Mouse (Mus musculus): ENCODE measurements at regions not wholly inside any gene's neighbourhood (a gene's known extent, or its start where the extent isn't known, plus 50 kb on each side); places are given as distances from the start of the nearest gene placed in this dataset.
A peak's percentile ranks its signal among the peaks of the same experiment; 100 is the strongest.

DNA sequence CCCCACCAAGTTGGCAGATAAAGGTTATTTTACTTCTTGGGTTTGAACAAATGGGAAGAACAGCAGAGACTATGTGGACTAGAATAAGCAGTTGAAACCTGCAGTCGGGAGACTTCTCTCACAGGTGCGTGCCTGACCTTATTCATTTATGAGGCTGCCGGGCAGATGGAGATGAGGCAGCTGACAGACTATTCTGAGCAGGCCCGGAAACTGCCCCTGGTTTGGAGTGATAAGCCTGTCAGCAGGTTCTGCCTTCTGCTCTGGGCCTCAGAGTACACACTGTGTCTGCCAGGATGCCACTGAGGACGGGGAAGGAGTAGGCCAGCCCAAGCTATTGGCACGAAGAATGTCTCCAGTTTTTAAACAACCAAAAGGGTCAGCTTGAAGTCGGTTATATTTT lies 144.4 kb downstream of the Med10 start:
- H3K36me3 ChIP-seq (ENCODE audit: control insufficient read depth, insufficient read depth, low read length) = no peaks in the 10 kb centered on the region
- WGBS = 55% methylated on average over 7 of the region's 7 CpGs
- no peak for ATAC-seq (ENCODE audit: insufficient read depth, low FRiP score)

DNA sequence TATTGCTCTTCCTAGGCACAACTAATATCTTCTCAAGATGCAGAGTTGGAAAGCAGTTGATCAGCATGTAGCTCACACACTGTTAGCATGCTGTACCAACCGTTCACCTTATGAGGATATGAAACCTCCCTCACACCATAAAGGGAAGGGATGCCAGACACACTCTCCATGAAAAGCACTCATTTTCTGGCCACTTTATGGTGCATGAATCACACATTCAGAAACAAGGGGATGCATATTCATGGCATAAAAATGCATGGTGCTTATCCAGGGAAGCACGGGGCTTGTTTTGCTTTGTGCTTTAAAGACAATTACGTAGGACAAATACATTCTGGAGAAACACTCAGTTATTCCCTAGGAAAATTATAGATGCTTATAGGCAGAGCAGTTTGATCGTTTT lies 149.9 kb downstream of the Med10 start:
- no peak overlapping the region for H3K27ac ChIP-seq (ENCODE audit: low read length)
- H3K36me3 ChIP-seq (ENCODE audit: control insufficient read depth, insufficient read depth, low read length) = no peaks in the 10 kb centered on the region
- H3K9me3 ChIP-seq (replicated peaks; ENCODE audit: control insufficient read depth, low read length) = no peaks in the 10 kb centered on the region
- WGBS = 82% methylated on average over 4 of the region's 4 CpGs
- ATAC-seq (ENCODE audit: insufficient read depth, low FRiP score) = no peak
- H3K9ac ChIP-seq (ENCODE audit: low read length) = no peak overlapping the region
- H3K4me1 ChIP-seq (ENCODE audit: control insufficient read depth, insufficient read depth, low read length) = no peaks in the 10 kb centered on the region
- H3K4me2 ChIP-seq (ENCODE audit: low read depth, low read length) = no peak overlapping the region
- H3K27me3 ChIP-seq (ENCODE audit: control insufficient read depth, insufficient read depth, low read length) = no peaks in the 10 kb centered on the region
- H3K4me3 ChIP-seq (replicated peaks; ENCODE audit: low read length) = no peak overlapping the region

More for the DNA sequence above, 144.4 kb downstream of the Med10 start:
- no peak overlapping the region for H3K4me3 ChIP-seq (replicated peaks; ENCODE audit: low read length)
- H3K9ac ChIP-seq (ENCODE audit: low read length) = no peak overlapping the region
- no peaks in the 10 kb centered on the region for H3K9me3 ChIP-seq (replicated peaks; ENCODE audit: control insufficient read depth, low read length)
- no peak overlapping the region for H3K4me2 ChIP-seq (ENCODE audit: low read depth, low read length)
- no peak overlapping the region for H3K27ac ChIP-seq (ENCODE audit: low read length)
- no peaks in the 10 kb centered on the region for H3K4me1 ChIP-seq (ENCODE audit: control insufficient read depth, insufficient read depth, low read length)
- no peaks in the 10 kb centered on the region for H3K27me3 ChIP-seq (ENCODE audit: control insufficient read depth, insufficient read depth, low read length)

DNA sequence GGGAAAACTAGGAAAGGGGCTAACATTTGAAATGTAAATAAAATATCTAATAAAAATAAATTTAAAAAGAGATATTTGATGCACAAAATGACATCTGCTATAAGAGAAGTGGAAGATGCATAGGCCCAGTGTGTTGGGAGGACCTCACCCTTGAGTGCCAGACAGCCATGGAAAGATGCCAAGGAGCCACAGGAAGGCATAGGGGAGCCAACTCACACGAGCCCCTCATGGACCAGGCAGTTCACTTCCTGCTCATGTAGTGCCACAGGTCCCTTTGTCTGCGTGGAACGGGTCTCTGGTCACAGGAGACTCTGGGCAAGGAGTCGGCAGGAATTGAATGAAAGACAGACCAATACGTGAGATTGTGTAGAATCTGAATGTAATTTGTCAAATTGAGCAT lies 152.0 kb downstream of the Med10 start:
- no peaks in the 10 kb centered on the region for H3K4me1 ChIP-seq (ENCODE audit: control insufficient read depth, insufficient read depth, low read length)
- no peaks in the 10 kb centered on the region for H3K27me3 ChIP-seq (ENCODE audit: control insufficient read depth, insufficient read depth, low read length)
- no peak for ATAC-seq (ENCODE audit: insufficient read depth, low FRiP score)
- H3K27ac ChIP-seq (ENCODE audit: low read length) = no peak overlapping the region
- no peak overlapping the region for H3K9ac ChIP-seq (ENCODE audit: low read length)
- H3K4me2 ChIP-seq (ENCODE audit: low read depth, low read length) = no peak overlapping the region
- H3K36me3 ChIP-seq (ENCODE audit: control insufficient read depth, insufficient read depth, low read length) = no peaks in the 10 kb centered on the region
- WGBS = 68% methylated on average over 5 of the region's 5 CpGs
- no peaks in the 10 kb centered on the region for H3K9me3 ChIP-seq (replicated peaks; ENCODE audit: control insufficient read depth, low read length)
- H3K4me3 ChIP-seq (replicated peaks; ENCODE audit: low read length) = no peak overlapping the region

DNA sequence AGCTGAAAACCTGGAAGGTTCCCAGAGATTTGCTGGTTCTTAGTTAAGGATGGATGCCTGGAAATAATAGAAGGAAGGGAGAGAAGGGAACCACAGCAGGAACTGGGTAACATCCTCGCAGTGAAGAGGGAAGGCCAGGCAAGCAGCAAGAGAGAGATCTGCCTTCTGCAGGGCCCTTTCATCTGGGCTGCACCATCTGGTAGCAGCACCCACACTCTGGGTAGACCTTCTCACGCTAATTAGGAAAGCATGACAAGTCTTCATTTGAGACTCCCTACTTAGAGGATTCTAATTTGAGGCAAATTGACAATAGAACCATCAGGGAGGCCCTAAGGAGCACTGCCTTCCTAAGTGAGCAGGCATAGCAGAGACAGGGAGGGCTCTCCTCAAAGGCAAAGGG lies 153.3 kb downstream of the Med10 start:
- no peaks in the 10 kb centered on the region for H3K36me3 ChIP-seq (ENCODE audit: control insufficient read depth, insufficient read depth, low read length)
- ATAC-seq (ENCODE audit: insufficient read depth, low FRiP score) = no peak

DNA sequence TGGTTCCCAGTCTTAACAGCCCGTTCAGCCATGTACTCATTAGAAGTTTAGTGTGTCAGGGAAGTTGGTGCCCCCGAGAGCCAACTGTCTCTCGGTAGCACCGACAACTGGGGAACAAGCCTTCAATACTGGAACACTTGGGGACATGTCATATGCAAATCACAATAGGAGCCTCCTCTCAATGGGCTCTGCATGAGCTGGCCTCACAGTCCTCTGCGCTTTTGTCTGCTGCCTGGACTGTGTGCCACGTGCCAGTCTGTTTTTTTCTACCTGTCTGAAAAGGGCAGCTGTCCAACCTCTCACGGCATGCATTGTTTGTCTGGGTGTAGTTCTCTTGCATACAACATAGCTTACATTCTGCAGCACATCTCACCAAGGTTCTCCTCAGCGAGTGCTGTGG lies 161.7 kb downstream of the Med10 start:
- Histone ChIP-seq H3K9ac (ENCODE audit: low read length) (no peak overlapping the region), H3K27me3 (ENCODE audit: control insufficient read depth, insufficient read depth, low read length) (no peaks in the 10 kb centered on the region), H3K4me2 (ENCODE audit: low read depth, low read length) (no peak overlapping the region), H3K9me3 (replicated peaks; ENCODE audit: control insufficient read depth, low read length) (no peaks in the 10 kb centered on the region), H3K36me3 (ENCODE audit: control insufficient read depth, insufficient read depth, low read length) (no peaks in the 10 kb centered on the region), H3K27ac (ENCODE audit: low read length) (no peak overlapping the region), H3K4me1 (ENCODE audit: control insufficient read depth, insufficient read depth, low read length) (no peaks in the 10 kb centered on the region), H3K4me3 (replicated peaks; ENCODE audit: low read length) (no peak overlapping the region)
- 79% methylated on average over 8 of the region's 8 CpGs for WGBS
- ATAC-seq (ENCODE audit: insufficient read depth, low FRiP score) = no peak

More for the DNA sequence above, 153.3 kb downstream of the Med10 start:
- Histone ChIP-seq H3K27ac (ENCODE audit: low read length) (no peak overlapping the region), H3K9me3 (replicated peaks; ENCODE audit: control insufficient read depth, low read length) (no peaks in the 10 kb centered on the region), H3K4me2 (ENCODE audit: low read depth, low read length) (no peak overlapping the region), H3K4me3 (replicated peaks; ENCODE audit: low read length) (no peak overlapping the region), H3K9ac (ENCODE audit: low read length) (no peak overlapping the region), H3K27me3 (ENCODE audit: control insufficient read depth, insufficient read depth, low read length) (no peaks in the 10 kb centered on the region), H3K4me1 (ENCODE audit: control insufficient read depth, insufficient read depth, low read length) (no peaks in the 10 kb centered on the region)
- WGBS = 63% methylated on average over 2 of the region's 2 CpGs

DNA sequence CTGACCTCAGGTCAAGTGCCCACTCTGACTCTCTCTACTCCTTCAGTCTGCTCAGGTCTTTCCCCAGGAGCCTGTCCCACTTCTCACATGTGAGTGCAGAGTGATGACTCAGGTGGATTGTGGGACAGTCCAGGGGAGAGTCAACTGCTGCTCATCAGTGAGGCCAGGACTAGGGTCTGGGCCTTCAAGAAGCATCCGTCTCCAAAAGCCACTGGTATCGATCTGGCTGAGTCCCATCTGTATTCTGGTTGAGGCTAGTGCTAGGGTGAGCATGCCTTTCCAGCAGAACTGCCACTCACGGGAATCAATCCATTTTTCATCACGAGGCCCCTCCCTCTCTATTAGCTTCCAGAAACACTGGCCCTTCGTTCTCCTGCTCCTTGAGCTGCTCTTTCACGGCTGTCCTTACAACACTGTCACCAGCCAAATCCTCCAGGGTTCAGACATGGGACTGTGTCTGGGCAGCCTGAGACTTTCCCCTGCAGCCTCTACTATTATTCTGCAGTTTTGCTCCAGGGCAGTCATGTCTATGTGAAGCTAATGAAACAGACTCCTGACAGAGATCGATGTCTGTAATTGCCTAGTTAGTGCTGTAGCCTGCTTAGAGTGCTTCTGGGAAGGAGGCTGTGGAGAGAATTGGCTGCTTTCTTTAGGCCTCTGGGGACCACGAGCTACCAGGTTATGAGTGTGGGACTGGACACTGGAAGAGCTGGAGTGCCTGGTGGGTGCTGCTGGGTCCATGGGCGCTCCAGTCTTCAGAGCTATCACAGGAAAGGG lies 169.3 kb downstream of the Med10 start:
- no peak overlapping the region for H3K4me2 ChIP-seq (ENCODE audit: low read depth, low read length)
- no peak for ATAC-seq (ENCODE audit: insufficient read depth, low FRiP score)
- no peak overlapping the region for H3K9ac ChIP-seq (ENCODE audit: low read length)
- no peak overlapping the region for H3K4me3 ChIP-seq (replicated peaks; ENCODE audit: low read length)
- H3K9me3 ChIP-seq (replicated peaks; ENCODE audit: control insufficient read depth, low read length) = no peaks in the 10 kb centered on the region
- H3K27ac ChIP-seq (ENCODE audit: low read length) = no peak overlapping the region
- no peaks in the 10 kb centered on the region for H3K27me3 ChIP-seq (ENCODE audit: control insufficient read depth, insufficient read depth, low read length)
- WGBS = 75% methylated on average over 9 of the region's 9 CpGs
- no peaks in the 10 kb centered on the region for H3K4me1 ChIP-seq (ENCODE audit: control insufficient read depth, insufficient read depth, low read length)
- H3K36me3 ChIP-seq (ENCODE audit: control insufficient read depth, insufficient read depth, low read length) = no peaks in the 10 kb centered on the region

DNA sequence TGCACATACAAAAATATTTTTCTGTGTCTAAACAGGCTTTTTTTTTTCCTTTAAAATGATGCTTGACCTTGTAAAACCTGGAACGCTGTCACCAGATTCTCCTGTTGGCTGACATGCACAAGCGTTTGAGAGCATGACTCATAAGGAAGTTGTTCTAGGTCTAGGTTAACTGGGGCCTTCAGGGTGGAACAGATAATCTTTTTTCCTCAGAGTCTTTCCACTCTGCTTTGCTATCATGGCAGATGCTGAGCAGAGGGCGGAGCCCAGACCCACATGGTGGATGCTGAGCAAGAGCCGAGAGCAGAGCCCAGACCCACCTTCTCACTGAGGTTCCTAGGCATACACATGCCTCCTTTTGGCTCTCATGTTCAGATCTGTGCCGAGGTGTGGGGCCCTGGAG lies 172.6 kb downstream of the Med10 start:
- Histone ChIP-seq H3K9me3 (replicated peaks; ENCODE audit: control insufficient read depth, low read length) (no peaks in the 10 kb centered on the region), H3K27me3 (ENCODE audit: control insufficient read depth, insufficient read depth, low read length) (no peaks in the 10 kb centered on the region), H3K36me3 (ENCODE audit: control insufficient read depth, insufficient read depth, low read length) (no peaks in the 10 kb centered on the region), H3K9ac (ENCODE audit: low read length) (no peak overlapping the region), H3K4me2 (ENCODE audit: low read depth, low read length) (no peak overlapping the region), H3K4me3 (replicated peaks; ENCODE audit: low read length) (no peak overlapping the region), H3K27ac (ENCODE audit: low read length) (no peak overlapping the region), H3K4me1 (ENCODE audit: control insufficient read depth, insufficient read depth, low read length) (no peaks in the 10 kb centered on the region)
- no peak for ATAC-seq (ENCODE audit: insufficient read depth, low FRiP score)
- 74% methylated on average over 5 of the region's 5 CpGs for WGBS

DNA sequence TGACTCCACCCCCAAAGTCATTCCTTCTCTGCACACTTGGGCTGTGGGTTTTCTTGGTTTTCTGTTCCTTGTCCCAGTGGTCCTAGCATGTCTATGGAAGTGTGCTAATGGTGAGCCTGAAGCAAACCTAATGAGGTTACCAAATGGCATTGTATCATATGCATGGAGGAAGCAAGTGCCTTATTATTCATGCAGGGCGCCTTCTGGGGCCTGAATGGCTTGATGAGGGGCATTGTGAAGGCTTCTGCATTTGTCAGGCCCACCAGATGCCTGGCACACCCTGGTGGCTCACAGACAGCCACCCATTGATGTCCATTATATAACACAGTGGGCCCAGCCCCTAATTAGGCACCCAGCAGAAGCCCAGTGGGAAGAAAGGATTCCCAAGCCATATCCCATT lies 182.0 kb downstream of the Med10 start:
- no peak for ATAC-seq (ENCODE audit: insufficient read depth, low FRiP score)
- Histone ChIP-seq H3K36me3 (ENCODE audit: control insufficient read depth, insufficient read depth, low read length) (no peaks in the 10 kb centered on the region), H3K9me3 (replicated peaks; ENCODE audit: control insufficient read depth, low read length) (no peaks in the 10 kb centered on the region), H3K9ac (ENCODE audit: low read length) (no peak overlapping the region), H3K27ac (ENCODE audit: low read length) (no peak overlapping the region), H3K4me3 (replicated peaks; ENCODE audit: low read length) (no peak overlapping the region), H3K27me3 (ENCODE audit: control insufficient read depth, insufficient read depth, low read length) (no peaks in the 10 kb centered on the region), H3K4me2 (ENCODE audit: low read depth, low read length) (no peak overlapping the region), H3K4me1 (ENCODE audit: control insufficient read depth, insufficient read depth, low read length) (no peaks in the 10 kb centered on the region; the same call in 1 of the 2 replicates)
- WGBS = 69% methylated on average over 1 of the region's 1 CpGs

DNA sequence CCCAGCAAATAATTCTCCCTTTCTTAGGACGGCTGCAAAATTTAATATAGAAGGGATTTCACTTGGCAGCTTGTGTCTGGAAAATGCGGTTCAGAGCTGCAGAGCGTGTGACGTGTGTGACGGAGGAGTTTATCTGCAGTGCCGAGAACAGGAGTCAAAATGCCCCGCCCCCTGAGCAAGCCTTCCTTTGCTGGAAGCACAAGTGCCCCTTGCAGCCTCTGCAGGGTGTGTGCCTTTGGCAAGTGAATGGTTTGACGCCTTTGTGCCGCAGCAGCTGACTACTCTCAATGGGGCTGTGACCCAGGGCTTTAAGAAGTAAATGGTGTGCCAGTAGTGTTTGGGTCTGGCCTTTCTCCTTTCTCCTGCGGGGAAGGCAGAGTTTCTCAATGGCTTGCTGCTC lies 185.0 kb downstream of the Med10 start:
- Histone ChIP-seq H3K4me3 (replicated peaks; ENCODE audit: low read length) (no peak overlapping the region), H3K4me1 (ENCODE audit: control insufficient read depth, insufficient read depth, low read length) (no peaks in the 10 kb centered on the region; the same call in 1 of the 2 replicates), H3K4me2 (ENCODE audit: low read depth, low read length) (peak overlapping the region; percentile 4; the same call in 1 of the 2 replicates), H3K9me3 (replicated peaks; ENCODE audit: control insufficient read depth, low read length) (no peaks in the 10 kb centered on the region), H3K9ac (ENCODE audit: low read length) (no peak overlapping the region), H3K36me3 (ENCODE audit: control insufficient read depth, insufficient read depth, low read length) (no peaks in the 10 kb centered on the region), H3K27me3 (ENCODE audit: control insufficient read depth, insufficient read depth, low read length) (no peaks in the 10 kb centered on the region), H3K27ac (ENCODE audit: low read length) (no peak overlapping the region)
- peak; percentile 79 for ATAC-seq (ENCODE audit: insufficient read depth, low FRiP score)
- 9% methylated on average over 10 of the region's 10 CpGs for WGBS
